Mouse (Mus musculus) embryo, embryonic 10.5 days (tissue): ENCODE results near the gene Kxd1.
A peak's percentile ranks its signal among the peaks of the same experiment; 100 is the strongest.
"Not testable (repeated sequence)": the region's sequence is repeated elsewhere in the genome, so short reads cannot be mapped to it uniquely, and the experiment has no call there.

ENCODE experiments used
- DNase-seq: peaks from one replicate; pipeline ENCODE4 v3.0.0-alpha.2; 2015; ENCODE audit warnings: low spot score

The Kxd1 gene

GRCm38 (mm10) chr8:70513441-70513840, 14.3 kb downstream of the Kxd1 start:
- DNase-seq, result no peak

DNA sequence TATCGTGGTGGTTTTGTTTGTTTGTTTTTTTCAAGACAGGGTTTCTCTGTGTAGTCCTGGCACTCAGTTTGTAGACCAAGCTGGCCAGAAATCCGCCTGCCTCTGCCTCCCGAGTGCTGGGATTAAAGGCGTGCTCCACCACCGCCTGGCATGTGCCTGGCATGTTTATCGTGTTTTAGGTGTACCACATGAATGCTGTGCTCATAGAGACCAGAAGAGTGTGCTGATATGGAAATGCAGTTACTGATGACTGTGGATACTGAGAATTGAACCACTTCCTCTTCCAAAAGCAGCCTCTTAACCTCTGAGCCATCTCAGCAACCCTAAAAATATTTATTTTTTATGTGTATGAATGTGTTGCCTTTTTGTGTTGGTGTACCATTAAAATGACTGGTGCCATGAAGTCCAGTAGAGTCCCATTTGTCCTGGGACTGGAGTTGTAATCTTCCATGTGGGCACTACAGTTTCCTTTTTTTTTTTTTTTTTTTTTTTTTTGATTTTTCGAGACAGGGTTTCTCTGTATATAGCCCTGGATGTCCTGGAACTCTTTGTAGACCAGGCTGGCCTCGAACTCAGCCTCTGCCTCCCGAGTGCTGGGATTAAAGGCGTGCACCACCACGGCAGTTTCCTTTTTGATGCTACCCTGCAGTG, 15.4 kb downstream of the Kxd1 start:
- no peak for DNase-seq

DNA sequence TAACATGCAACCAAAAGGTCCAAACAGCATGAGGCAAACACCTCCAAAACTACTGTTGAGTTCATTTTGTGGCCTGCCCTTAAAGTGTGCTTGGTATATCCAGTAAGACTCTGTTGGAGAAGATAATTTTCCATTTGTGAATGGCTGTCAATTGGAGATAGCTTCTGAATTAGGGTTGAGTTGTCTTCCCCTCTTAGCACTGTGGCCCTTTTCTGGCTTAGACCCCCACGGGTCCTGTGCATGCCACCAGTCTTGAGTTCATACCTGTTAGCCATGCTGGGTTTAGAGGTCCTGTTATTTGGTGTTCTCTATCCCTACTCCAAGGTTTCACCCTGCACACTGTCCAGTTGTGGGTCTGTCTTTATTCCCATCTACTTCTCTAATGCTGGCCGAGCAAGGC, 16.0 kb downstream of the Kxd1 start:
- no peak for DNase-seq

DNA sequence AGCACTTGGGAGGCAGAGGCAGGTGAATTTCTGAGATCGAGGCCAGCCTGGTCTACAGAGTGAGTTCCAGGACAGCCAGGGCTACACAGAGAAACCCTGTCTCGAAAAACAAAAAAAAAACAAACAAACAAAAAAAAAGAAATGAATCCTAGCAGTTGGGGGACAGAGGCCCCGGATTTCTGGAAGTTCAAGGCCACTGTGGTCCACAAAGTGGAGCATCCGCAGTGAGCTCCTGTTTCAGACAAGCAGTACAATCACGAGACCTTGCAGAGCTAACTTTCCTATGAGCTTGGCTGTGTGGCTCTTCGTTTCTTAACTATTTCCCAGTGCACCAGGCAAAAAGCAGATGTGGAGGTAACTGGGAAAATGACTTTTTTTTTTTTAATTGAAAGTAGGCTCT, 16.6 kb downstream of the Kxd1 start:
- not testable (repeated sequence) for DNase-seq

- peak; percentile 98 for DNase-seq
Measured at GRCm38 (mm10) chr8:70510228-70510915, 17.4 kb downstream of the Kxd1 start, which contains the start of gene Uba52. Uba52 (minus strand) TSS chr8:70510801.

- no peak for DNase-seq
Measured at GRCm38 (mm10) chr8:70509281-70509952, 18.3 kb downstream of the Kxd1 start.

DNA sequence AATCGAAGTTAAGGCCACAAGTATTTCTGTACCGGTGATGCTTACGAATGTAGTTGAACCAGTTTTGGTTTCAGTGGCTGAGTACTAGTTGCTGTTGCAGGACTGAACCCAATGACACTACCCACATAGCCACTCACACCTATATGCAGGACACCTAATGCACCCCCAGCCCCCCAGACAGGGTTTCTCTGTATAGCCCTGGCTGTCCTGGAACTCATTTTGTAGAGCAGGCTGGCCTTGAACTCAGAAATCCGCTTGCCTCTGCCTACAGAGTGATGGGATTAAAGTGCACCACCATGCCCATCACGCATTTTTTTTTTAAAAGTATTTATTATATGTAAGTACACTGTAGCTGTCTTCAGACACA, 20.7 kb downstream of the Kxd1 start:
- DNase-seq, result no peak

DNA sequence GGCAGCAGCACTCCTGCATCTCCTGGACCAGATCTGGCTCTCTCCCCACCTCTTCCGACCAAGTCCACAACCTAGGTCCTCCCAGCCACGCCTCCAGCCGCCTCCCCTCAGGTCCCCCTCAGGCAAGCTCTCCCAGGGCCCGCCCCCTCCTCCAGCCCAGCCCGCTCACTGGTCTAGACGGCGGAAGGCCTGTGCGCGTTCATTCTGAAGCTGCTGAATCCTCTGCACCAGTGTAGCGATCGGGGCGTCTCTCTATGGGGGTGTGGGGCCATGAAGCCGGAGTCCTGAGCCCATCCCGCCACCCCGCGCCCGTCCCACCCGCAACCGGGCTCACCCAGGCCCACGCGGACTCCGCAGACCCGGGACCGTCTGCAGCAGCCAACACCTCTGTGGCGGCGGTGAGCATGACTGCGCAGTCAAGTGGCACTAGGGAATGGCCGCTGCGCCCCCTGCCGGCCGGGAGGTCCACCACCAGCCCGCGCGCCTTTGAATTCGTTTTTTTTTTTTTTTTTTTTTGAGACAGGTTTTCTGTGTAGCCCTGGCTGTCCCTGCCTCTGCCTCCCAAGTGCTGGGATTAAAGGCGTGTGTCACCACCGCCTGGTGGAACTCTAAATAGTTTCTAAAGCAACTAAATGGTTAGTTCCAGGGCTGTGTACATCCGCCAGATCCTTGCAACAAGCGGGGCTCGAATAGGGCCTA, 21.3 kb downstream of the Kxd1 start, which contains the start of gene Rex1bd:
Gene Rex1bd (minus strand): TSS at position 425 of the 699 bp plus-strand sequence.
- peak; percentile 96 for DNase-seq

DNA sequence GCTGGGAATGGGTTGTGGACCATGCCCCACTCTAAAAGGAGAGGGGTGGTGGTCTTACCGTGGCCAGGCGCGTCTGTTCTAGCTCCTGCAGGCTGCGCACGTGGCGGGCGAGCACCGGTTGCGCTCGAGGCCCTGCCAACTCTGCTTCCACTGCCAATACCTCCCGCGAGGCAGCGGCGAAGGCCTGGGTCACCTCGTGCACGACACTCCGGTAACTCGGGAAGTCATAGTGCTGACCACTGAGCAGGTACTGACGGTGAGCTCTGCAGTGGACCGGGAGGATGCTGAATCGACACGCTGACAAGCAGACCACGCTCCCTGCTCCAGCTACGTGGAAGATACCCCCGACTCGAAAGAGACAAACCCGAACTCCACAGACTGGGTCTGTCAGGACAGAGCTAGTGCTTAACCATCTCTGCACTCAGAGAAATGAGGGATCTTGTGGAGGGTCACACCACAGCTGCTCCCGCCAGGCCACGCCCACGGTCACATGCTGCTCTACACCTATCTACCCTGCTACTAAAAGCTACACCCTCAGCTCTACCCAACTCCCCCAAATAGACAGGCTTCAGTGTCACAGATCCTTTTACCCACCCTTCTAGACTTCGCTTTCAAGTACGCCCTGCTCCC, 21.9 kb downstream of the Kxd1 start:
- no peak for DNase-seq

GRCm38 (mm10) chr8:70504851-70505250, 22.9 kb downstream of the Kxd1 start:
- DNase-seq, result peak; percentile 89

DNA sequence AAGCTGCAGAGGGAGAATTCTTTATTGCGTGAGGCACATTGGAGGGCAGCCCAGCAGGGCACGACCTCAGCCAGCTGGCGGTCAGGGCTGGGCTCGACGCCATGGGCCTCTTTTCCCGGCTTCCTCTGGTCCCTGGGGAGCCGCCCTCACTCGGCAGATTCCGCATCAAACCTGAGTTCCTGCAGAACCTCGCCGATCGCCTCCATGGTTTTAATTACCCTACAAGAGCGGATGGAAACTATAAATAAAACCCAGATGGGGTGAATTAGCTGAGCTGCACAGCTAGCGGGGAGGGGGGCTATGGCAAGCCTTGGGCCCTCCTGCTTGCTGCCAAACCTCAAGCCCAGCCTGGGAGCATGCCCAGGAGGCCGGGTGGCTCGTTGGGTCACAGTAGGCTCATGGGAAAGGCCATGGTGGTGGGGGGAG, 23.5 kb downstream of the Kxd1 start:
- DNase-seq, result peak; percentile 76

DNA sequence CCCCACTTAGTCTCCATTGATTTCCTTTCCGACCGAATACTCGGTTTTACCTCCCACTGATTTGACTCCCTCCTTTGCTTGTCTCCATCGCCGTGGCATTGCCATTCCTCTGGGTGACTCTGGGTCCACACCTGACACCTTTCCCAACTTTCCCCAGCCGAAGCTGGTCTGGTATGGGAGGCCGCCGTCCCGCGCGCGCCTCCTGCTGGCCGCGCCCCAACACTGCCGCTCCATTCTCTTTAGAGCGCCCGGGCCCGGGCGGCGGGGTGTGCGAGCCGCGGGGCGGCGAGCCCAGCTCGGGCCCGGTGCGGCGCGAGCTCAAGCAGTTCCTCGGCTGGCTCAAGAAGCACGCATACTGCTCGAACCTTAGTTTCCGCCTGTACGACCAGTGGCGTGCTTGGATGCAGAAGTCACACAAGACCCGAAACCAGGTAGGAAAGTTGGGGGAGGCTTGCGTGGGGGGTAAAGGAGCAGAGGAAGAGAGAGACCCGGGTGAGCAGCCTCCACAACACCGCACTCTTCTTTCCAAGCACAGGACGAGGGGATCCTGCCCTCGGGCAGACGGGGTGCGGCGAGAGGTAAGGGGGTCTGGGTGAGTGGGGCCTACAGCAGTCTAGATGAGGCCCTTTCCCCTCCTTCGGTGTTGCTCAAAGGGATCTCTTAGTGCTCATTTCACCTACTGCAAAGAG, 24.6 kb downstream of the Kxd1 start:
- peak; percentile 81 for DNase-seq

GRCm38 (mm10) chr8:70502540-70502939, 25.2 kb downstream of the Kxd1 start:
- DNase-seq, result no peak

DNA sequence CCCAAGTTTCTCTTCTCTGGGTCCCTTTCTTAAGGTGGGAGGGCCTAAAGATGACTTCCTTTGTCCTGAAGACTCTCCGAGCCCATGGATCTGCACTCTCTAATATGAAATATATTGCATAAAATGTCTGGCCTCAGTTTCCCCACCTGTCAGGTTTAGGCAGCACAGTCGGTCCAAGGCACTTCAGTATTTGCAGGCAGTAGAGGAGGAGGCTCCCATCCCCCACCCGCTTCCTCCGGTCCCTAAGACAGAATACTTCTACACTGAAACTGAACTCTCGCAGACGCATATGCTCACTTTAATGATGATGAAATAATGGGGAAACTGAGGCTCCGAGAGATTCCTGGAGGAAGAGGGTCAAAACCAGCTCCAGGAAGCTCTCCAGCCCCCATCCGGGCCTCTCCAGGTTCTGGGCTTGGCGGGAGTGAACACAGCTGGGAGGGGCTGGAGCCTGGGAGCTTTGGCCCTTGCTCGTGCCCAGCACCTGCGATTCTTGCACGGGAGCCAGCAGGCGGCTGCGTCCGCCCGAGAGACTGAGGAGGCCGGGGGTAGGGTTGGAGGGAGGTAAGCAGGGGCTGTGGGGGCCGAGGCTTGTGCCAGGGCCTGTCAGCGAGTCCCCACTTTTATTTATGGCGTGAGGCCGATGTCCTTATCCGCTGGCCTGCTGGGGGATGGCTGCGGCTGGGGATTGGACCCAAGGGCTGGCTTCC, 25.8 kb downstream of the Kxd1 start:
- DNase-seq, result no peak

GRCm38 (mm10) chr8:70500386-70501301, 27.1 kb downstream of the Kxd1 start:
- no peak for DNase-seq

DNA sequence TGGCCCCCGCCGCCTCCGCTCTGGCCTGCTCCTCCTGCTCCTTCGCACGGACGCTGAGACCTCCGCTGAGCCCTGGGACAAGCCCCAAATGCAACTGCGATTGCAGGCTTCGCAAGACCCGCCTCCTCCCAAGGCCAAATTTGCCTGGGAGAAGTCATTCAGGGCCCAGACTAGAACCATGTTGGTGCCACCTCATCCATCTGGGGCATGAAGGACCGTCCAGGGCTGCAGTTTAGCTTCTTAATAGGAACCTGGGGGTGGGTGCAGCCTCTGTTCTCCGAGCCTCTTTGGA, 32.0 kb downstream of the Kxd1 start:
- no peak for DNase-seq

GRCm38 (mm10) chr8:70495001-70495770, 32.6 kb downstream of the Kxd1 start:
- no peak for DNase-seq

- no peak for DNase-seq
Measured at GRCm38 (mm10) chr8:70494416-70494945, 33.3 kb downstream of the Kxd1 start.
